Mouse (Mus musculus): ENCODE results near the gene Dennd2a.
A peak's percentile ranks its signal among the peaks of the same experiment; 100 is the strongest.

Dennd2a gene

DNA sequence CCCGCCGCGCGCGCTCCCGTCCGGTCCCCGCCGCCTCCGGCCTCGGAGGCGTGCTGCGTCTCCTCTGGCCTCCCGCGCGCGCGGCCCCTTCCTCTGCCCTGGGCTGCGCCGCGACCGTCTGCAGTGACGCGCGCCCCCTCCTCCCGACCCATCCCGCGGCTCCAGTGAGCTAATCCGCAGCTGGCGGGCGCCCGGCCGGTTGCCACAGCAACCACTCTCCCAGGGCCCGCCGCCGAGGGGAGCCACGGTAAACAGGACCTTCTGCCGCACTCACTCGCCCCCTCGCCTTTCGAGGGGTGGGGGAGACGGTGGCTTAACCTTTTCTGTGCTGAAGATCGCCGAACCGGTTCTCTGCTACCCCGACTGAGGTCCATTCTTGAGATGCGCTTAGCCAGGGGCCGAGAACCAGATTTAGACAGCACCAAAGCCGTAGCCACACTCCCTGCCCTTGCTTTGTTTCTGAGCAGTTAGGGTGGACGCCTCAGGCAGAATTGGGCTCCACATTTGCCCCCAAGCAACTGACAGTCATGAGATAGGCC lies at the start of gene Dennd2a:
Gene Dennd2a, minus strand, starts transcription at position 145 of the 539 bp plus-strand sequence.
- DNase-seq = peak; percentile 99

DNA sequence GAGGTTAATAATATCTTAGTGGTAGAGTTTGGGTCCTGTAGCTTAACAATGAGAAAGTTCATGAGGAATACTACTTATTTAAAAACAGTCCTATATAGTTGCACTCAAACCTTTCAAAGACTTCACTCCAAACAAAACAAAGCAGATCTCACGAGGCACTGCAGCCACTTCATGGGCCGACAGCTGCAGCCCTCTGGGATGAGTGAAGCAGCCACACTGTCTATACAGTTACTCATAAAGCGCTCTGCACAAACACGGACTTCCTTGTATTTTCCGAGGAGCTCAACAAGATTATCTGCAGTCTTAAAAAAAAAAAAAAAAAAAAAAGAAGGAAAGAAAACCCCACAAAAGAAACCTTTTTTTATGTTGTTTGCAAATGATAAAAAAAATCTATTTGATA lies 49.7 kb upstream of the Dennd2a start:
- no peak for DNase-seq

DNA sequence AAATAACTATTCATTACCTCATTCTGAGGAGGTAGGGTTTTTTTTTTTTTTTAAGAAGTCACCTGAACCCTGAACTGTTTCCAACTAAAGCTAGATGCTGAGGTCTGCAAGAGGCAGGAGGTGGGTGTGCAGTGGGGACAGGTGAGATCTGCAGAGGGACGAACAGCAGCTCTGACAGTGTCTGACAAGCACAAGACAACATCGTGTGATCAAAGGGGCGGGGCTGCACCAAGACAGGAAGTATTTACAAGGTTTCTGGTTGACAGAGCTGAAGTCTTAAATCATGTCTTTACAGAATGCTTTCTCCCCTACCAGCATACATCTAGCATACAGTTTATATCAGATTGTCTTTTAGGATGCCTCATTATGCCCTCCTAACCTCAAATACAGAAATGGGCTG lies 49.2 kb upstream of the Dennd2a start:
- peak; percentile 82 for DNase-seq

DNA sequence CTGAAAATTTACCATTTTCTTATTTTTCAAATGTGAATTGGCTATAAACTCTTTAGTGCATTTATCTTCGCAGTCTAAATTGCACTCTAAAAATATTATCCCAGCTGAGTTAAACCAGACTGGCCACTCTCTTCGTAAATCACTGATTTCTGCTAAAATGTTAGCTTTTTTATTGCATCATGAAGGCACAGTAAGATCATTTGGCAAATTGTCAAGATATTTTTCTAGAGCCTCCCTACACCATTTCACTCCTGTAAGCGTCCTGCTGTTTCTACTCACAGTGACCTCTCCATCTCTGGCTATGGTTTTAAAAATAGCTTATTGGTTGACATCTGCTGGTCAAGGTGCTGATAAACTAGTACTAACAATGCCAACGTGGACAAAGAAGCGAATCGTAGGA lies 48.4 kb upstream of the Dennd2a start:
- peak; percentile 83 for DNase-seq

DNA sequence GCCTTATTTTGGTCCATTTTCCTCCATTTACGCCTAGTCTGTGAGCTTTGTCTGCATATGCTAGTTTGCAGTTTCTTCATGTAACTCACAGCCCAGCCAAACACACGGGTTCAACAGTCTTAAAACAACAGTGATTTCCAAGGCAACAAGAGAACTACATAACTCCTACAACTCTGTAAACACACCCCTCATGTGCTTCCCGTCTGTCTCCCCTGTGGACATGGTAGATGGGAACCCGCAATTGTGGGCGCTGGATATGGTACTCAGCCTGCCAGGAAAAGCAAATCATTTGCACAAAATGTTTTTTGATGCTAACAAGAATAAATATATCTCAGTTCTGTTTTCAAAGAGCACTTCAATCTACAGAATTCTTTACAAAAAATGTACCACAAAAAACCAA lies 46.9 kb upstream of the Dennd2a start:
- no peak for DNase-seq

DNA sequence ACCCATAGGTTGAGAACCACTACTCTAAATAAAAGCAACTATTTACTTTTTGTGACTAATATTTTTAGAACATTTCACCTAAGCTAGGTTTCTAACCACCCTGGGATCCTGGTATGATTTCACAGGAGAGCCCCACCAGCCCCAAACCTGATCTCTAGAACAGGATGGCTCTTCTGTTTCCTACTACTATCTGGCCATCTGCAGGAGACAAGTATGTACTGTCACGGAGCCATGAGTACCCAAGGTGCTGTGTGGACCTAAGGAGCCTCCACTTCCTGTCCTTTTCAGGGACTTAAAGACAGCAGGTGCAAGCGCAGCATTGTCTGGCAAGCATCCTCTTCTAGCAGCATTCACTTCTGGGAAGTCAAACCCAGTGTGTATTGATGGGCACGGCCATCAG lies 44.2 kb upstream of the Dennd2a start:
- DNase-seq = no peak

DNA sequence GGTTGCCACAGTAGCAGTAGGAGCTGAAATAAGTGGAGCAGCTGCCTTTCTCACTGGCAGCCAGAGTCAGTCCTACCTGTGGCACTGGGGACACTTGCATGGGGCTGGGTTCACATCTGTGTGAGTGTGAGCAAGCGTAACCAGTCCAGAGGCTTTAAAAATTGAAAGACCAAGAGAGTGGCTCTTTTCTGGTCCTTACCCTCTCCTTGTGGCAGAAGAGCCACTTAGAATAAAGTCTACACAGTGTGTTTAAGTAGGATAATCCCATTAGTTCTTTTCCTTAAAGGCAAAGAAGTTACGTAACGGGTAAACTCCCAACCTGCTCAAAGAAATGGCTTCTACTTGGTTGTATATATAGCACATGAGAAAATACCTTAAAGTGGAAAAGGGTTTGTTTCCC lies 43.2 kb upstream of the Dennd2a start:
- no peak for DNase-seq

DNA sequence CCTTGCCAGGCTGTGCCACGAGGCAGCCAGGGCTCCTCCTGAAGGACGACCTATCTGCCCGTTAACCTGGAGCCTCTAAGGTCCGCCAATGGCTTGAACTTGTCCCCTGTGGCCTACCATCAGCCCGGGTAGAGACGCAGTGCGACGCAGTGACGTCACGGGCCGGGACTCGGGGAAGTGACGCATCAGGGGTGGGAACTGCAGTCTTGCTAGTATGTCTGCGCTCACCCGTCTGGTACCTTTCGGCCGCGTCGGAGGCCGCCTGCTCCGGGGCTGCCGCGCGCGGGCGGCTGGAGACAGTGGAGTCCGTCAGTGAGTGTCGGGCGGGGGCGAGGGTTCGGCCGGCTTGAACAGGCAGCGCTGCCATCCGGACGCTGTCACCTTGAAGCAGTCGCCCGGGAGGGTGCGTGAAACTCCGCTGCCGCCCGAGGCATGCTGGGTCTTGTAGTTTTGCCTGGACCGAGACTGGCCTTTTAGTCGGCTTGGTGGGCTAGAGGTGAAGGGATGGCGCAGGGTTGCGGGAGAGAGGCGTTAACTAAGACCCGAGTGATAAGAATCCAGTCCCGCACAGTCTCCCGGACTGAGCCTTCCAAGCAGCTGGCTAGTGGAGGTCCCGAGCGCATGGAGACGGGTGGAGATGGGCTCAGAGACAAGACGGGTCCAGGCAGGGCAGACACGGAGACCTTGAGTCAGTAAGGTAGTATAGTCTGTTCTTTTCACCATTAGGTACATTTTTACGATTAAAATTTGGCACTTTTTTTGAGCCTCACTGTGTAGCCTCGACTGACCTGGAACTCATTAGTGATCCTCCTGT lies 34.9 kb upstream of the Dennd2a start, which contains the start of gene Ndufb2:
Gene Ndufb2, plus strand, starts transcription at position 174 of the 814 bp plus-strand sequence.
- DNase-seq = peak; percentile 100

DNA sequence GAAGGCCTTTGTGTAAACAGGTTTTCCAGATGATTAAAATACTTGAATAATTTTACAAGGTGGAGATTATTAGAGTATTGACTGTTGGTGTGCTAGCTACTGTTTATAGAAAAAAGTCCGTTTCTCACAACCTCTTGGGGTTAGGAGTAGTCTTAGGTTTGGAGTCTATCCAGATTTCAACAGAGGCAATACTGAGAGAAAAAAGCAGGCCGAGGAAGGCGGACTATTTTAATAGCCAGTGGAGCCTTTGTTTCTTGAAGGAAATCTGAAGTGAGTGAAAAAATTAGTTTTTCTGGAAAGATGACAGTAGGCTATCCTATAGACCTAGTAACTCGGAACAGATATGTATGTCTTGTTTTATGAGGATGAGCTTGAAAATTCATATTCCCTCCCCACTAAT lies 33.8 kb upstream of the Dennd2a start:
- DNase-seq = no peak

DNA sequence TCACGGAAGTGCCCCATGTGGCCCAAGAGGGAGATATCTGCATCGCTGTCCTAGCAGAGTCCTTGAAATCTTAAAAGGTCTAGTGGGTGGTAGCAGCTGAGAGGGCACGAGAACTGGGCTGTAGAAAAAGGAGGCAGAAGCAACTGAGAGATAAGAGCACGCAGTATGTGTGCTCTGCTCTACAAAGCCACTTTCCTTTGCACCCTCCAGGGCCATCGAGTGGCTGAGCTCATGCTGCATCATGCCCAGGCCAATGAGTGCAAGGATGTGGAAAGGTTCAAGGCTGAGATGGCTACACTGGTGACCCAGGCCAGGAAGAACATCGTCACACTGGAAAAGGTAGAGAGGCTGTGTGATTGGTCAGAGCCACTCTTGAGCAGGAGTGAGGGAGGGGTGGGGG lies 27.9 kb upstream of the Dennd2a start, which contains the start of gene Gm42420:
Gene Gm42420, plus strand, starts transcription at position 237 of the 400 bp plus-strand sequence.
- no peak for DNase-seq

DNA sequence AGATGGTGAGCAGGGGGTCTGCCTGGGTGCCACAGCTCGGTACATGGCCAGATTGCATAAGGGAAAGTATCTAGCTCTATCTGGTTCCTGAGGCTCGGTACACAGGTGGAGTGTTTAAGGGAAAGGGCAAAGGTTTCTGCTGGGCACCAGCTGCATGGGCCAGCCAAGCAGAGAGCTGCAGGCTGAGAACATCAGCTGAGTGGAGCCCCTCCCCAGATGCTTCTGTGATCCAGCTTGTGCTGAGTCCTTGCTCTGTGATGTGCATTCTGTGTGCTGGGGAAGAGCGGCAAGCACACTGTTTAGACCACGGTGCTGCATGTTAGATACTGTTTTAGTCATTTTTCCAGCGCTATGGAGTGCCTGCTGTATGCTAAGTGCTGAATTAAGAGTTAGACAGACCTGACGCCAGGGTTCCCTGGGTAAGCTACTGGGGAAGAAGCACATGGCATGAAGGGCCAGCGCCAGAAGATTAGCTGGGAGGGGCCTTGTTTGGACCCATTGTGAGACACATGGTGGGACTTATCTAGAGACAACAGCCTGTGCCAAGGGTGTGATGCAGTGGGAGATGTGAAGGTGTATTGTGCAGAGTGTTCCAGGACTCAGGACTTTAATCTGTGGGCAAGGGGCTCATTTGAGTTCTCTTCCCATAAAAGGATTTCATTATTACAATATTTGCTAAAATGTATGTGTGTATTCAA lies 23.6 kb upstream of the Dennd2a start:
- DNase-seq = no peak

DNA sequence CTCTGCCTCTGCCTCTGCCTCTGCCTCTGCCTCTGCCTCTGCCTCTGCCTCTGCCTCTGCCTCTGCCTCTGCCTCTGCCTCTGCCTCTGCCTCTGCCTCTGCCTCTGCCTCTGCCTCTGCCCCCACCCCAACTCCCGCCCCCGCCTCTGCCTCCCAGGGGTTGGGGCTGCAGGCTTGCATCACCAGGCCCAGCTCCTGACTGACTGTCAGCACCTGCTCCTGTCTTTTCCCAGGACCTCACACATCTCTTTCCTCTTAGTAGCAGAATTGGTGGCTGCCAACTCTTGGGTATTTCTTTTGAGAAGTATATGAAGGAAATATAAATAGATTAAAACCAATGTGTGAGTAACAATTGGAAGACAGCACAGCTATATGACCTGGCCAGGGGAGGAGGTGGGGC lies 22.9 kb upstream of the Dennd2a start:
- no peak for DNase-seq

DNA sequence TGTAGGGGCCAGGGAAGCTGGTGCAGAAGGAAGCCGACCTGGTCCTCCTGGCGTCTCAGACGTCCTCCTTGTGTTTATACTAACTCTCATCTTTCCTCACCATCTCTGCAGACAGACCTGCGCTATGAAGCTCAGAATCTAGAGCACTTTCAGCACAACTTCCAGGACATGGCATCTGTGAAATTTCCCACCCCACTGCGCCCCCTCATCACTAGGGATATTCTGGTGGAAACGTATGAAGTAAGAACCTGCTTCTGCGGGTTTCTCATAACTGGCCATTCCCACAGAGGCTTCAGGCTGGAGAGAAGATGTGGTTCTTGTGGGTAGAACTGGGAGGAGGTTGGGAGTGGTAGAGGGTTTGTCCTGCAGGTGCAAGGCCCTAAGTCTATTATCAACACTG lies 21.9 kb upstream of the Dennd2a start:
- DNase-seq = no peak

DNA sequence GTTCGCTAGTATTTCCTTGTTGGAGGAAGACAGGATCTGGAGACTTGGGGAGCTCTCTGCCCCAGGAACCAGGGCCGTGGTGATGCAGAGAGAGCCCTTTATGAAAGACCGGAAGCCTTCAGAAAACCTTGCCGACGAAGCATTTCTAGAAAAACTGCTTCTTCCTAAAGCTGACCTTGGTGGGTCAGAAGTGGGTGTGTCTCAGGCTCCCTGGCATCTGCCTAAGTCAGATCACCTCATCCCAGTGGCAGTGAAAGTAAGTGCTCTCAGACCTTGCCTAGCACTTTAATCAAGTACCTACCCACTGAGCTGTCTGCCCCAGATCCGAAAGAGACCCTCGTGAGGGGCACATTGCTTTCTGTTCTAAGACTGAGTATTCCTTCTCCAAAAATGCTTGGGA lies 17.3 kb upstream of the Dennd2a start:
- no peak for DNase-seq

DNA sequence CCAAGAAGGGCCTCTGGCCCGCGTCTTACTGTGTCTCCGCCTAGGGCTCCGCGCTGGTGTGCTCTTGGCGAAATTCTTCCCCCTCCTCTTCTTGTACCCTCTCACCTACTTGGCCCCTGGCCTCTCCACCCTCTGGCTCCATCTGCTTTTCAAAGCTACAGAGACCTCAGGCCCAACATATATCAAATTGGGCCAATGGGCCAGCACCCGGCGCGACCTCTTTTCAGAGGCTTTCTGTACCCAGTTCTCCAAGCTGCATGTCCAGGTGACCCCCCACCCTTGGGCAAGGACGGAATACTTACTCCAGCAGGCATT lies 16.8 kb upstream of the Dennd2a start:
- peak; percentile 95 for DNase-seq

DNA sequence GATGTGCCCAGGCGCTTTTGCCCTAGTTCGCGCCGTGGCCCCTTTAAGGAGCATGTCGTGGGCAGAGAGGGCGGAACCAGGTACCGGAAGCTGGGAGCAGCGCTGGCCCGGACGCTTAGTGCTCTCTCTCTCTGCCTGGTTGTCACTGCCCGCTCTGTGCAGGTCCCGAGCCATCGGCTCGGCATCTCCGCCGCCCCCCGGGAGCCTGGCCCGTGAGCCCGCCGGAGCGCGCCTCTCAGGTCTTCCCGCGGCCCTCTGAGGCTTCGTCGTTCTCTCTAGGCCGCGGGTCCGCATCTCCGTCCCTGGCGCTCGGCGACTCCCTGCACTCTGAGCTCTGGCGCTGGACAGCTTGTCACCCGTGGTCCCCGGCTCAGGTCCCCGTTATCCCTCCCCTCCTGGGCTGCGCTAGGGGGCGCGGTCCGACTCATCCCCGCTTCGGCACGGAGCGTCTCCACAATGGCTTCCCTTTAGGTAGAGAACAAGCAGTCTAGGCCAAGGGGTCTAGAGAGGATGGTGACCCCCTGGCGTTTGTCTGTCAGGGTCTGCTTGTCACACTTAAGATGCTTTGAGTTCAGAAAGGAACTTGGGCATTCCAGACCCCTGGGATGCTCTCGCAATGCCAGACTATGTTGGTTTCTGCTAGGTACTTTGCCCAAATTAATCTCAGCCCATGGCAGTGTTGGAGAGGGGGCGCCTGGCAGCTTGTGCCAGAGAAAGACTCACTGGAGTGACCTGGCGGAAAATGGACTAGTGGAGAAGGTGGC lies 16.3 kb upstream of the Dennd2a start, which contains the start of gene Adck2:
Gene Adck2, plus strand, starts transcription at position 83 of the 764 bp plus-strand sequence.
- DNase-seq = peak; percentile 98

DNA sequence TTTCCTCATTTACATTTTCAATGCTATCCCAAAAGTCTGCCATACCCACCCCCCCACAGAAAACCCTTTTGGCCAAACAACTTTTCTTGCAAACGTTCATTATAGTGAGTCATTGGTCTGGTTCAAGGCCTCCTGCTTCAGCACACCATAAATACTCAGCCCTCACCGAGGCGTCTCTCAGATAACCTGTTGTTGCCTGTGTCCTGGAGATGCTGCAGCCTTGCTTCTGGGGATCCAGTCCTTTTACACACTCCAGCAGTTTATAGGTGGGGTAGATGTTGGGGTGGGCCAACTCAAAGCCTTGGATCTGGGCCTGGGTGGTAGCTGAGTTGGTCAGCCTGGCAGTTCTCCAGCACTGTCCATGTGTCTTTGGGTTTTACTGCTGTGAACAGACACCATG lies 12.8 kb upstream of the Dennd2a start:
- DNase-seq = no peak

DNA sequence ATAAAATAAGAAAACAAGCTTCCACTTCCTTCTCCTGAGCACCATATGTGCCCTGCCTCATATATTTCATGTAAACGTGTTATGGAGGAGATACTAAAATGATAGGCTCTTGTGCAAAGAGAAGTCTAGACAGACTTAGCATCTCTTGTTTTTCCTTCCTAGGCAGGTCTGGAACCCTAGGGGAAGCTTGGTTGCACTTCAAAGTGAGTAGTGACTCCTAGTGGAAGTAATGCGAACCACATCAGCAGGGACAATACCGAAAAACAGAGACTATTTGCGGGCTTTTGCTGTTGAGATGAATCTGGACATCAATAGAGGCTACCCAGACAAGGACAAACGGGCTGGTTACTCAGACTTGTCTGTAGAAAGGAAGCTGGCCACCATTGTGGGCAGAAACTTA lies 9.9 kb upstream of the Dennd2a start:
- no peak for DNase-seq

DNA sequence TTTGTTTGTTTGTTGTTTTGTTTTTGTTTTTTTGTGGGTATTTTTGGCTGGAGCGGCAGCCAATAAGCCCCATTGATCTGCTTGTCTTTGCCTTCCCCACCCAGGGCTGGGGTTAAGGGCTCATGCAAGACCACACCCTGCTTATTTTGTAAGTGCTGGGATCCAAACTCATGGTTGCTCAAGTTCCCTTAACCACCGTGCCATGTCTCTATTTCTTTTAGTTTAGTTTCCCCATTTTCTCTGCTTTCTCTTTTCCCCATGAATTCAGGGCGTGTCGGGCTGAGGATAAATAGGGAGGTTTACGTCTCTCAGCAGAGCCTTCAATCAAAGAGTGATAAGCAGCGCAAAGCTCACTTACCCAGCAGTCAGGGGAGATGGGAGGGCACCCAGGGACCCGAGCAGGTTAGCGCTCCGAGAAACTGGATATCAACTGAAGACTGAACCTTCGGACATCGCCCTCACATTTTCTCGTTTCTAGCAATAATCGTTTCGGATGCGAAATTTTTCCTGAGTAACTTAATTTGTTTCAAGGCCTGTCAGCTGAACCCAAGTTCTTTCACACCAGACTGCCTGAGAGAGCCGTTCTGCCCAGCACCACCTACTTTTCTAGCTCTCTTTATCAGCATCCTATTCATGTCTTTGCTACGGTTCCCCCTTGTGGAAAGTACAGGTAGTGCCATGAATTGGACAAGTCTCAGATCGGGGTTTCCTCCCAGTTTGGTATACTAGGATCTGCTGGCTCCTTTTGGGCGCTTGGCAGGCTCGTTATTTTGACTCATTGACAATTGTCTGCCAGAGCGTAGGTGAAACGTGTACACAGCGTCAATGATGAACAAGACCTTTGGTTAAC lies 4.7 kb upstream of the Dennd2a start:
- DNase-seq = peak; percentile 97

DNA sequence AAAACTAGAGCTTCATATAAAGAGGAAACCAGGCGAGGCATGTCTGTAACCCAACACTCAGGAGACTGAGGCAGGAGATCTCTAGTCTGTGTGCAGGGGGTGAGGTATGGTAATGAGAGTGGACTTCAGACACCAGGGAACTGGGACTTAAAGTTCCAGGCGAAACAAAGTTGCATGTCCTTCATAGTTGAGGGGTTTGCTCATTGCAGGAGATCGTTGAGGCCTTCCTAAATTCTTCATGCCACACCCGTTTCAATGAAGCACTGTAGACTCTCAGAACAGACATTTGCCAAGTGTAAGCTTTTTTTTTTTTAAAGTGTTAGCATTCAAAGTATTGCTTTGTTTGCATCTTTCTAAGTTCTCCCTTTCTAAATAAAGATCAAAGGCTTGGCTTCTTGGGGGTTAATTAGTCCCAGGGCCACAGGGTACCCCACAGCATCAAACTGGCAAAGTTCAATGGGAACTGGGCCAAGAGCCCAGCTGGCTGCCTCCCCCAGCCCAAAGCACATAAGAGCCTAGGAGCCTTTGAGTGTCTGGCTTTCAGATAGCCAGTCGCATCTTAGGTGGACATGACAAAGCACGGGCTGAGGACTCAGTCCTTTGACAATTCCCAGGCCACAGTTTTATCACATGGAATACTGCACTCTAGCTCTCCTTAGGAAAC lies 1.7 kb upstream of the Dennd2a start:
- DNase-seq = peak; percentile 80

DNA sequence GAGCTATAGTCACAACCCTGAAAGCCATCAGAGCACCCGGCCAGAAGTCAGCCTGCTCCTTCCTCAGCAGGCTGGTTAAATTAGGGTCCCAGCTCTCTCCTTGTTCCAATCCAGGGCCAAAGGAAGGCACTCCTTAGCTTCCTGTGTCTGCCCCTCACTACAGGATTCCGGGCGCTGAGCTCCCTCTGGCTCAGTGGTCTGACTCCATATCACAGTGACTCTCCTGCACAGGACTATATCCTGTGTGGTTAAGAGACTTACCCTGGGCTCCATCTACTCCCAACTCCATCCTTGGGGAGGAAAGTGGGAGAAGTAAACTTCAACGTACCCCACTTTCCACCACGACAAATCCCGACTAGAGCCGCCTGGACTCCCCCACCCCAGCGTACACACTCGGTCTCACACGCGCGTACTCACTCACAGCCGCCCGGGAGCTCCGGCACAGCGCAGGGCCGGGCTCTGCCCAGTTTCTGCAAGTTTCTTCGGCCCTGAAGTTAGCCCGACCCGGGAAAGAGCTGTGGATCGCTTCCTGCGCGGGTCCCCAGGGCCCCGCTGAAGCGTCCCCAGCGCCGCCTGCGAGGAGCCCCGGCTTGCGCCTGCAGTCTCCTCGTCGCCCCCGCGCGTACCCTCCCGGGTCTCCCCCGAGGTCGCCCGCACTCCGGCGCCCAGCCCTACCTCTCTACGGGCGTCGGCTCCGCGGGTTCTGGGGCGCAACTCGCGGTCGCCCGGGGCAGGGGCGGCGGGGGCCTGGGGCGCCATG lies 587 bp downstream of the Dennd2a start:
- peak; percentile 96 for DNase-seq
